Mouse (Mus musculus): ENCODE results near the gene Ift52.

GRCm38 (mm10) chr2:163087728-163088127 lies 70.6 kb downstream of the Ift52 start, which contains the start of gene Gtsf1l:
- TF ChIP-seq ZC3H11A (IDR thresholded peaks at IDR 0.05; ENCODE audit: borderline replicate concordance, low read depth, low read length) = no peak
- no peak for TF ChIP-seq ZNF384 (IDR thresholded peaks at IDR 0.05; ENCODE audit: low read depth, low read length)
